Mouse (Mus musculus) thymus, adult 2 months (tissue): ENCODE measurements at regions not wholly inside any gene's neighbourhood (a gene's known extent, or its start where the extent isn't known, plus 50 kb on each side); places are given as distances from the start of the nearest gene placed in this dataset.

Experiments
- DNase-seq: peaks from one replicate; pipeline ENCODE4 v3.0.0; 2021
- H3K27ac ChIP-seq: fragments of 200-500 bp; 2 replicates; pipeline ENCODE4 v1.5.1; 2012; ENCODE audit warnings: low read length, control low read depth; ENCODE audit not compliant: control insufficient read depth, insufficient read depth
- H3K27me3 ChIP-seq: fragments of 200-500 bp; 2 replicates; pipeline ENCODE4 v1.6.1; 2012; ENCODE audit warnings: mild to moderate bottlenecking, low read length, moderate library complexity, mixed read lengths; ENCODE audit not compliant: control insufficient read depth, insufficient read depth
- H3K36me3 ChIP-seq: fragments of 200-500 bp; 2 replicates; pipeline ENCODE4 v1.6.1; 2012; ENCODE audit warnings: mild to moderate bottlenecking, low read length, moderate library complexity; ENCODE audit not compliant: control insufficient read depth, insufficient read depth
- H3K4me1 ChIP-seq: fragments of 200-500 bp; replicated peaks from 2 replicates; pipeline ENCODE4 v1.6.1; 2012; ENCODE audit warnings: low read length; ENCODE audit not compliant: control insufficient read depth, insufficient read depth
- H3K4me3 ChIP-seq: fragments of 200-500 bp; 2 replicates; pipeline ENCODE4 v1.5.1; 2012; ENCODE audit warnings: mild to moderate bottlenecking, low read length, control low read depth, moderate library complexity; ENCODE audit not compliant: control insufficient read depth, insufficient read depth
- CTCF ChIP-seq: fragments of 200-500 bp; IDR thresholded peaks from 2 replicates; pipeline ENCODE4 v1.5.1; 2012; ENCODE audit warnings: mild to moderate bottlenecking, control low read depth, low read length, moderate library complexity, borderline replicate concordance; ENCODE audit not compliant: control insufficient read depth, poor library complexity, insufficient read depth; ENCODE audit errors: extremely low read depth
- POLR2A ChIP-seq: fragments of 200-500 bp; IDR thresholded peaks from 2 replicates; pipeline ENCODE4 v1.6.1; 2012; ENCODE audit warnings: mild to moderate bottlenecking, low read length, control low read depth, moderate library complexity; ENCODE audit not compliant: control insufficient read depth, poor library complexity, insufficient read depth; ENCODE audit errors: extremely low read depth
- WGBS: fragments of 180-500 bp; shearing (Covaris S2); methylation state at CpG from one replicate; pipeline ENCODE4 v1.1.7; 2018; 5-methylcytosine and 5-hydroxymethylcytosine counted together

GRCm38 (mm10) chr10:99615371-99615770, 144.1 kb downstream of the Csl start:
- no peak for DNase-seq
- Histone ChIP-seq H3K4me3 (no peak overlapping the region), H3K4me1 (no peaks in the 10 kb centered on the region), H3K27ac (no peak overlapping the region), H3K27me3 (no peaks in the 10 kb centered on the region), H3K36me3 (no peaks in the 10 kb centered on the region)
- TF ChIP-seq CTCF (no peak), POLR2A (no peak)
- WGBS, result 90% methylated on average over 8 of the region's 8 CpGs

- H3K36me3 ChIP-seq, result no peaks in the 10 kb centered on the region
- no peaks in the 10 kb centered on the region for H3K27me3 ChIP-seq
- no peak overlapping the region for H3K27ac ChIP-seq
- no peak overlapping the region for H3K4me3 ChIP-seq
- WGBS, result 8% methylated on average over 6 of the region's 6 CpGs
- TF ChIP-seq POLR2A (no peak), CTCF (peak; percentile 30; the same call in 1 of the 2 replicates)
- no peaks in the 10 kb centered on the region for H3K4me1 ChIP-seq
- peak; percentile 88 for DNase-seq
These were observed 143.7 kb downstream of the Csl start for GRCm38 (mm10) chr10:99615779-99616178.

GRCm38 (mm10) chr10:99617623-99618022, 141.8 kb downstream of the Csl start:
- Histone ChIP-seq H3K4me3 (no peak overlapping the region), H3K36me3 (no peaks in the 10 kb centered on the region), H3K27ac (no peak overlapping the region), H3K4me1 (no peaks in the 10 kb centered on the region), H3K27me3 (no peaks in the 10 kb centered on the region)
- 87% methylated on average over 3 of the region's 3 CpGs for WGBS
- TF ChIP-seq CTCF, result no peak
- no peak for TF ChIP-seq POLR2A
- DNase-seq, result no peak

GRCm38 (mm10) chr10:99619421-99620151, 139.9 kb downstream of the Csl start:
- no peak overlapping the region for H3K4me3 ChIP-seq
- peak; percentile 54 for DNase-seq
- WGBS, result 50% methylated on average over 18 of the region's 18 CpGs

GRCm38 (mm10) chr10:99620489-99620888, 139.0 kb downstream of the Csl start:
- no peaks in the 10 kb centered on the region for H3K36me3 ChIP-seq
- no peaks in the 10 kb centered on the region for H3K4me1 ChIP-seq
- H3K27ac ChIP-seq, result no peak overlapping the region
- WGBS, result 46% methylated on average over 7 of the region's 7 CpGs
- TF ChIP-seq CTCF (no peak), POLR2A (no peak)
- H3K27me3 ChIP-seq, result no peaks in the 10 kb centered on the region
- no peak overlapping the region for H3K4me3 ChIP-seq
- DNase-seq, result no peak

More at GRCm38 (mm10) chr10:99619421-99620151, 139.9 kb downstream of the Csl start:
- TF ChIP-seq POLR2A, result no peak
- TF ChIP-seq CTCF, result no peak
- H3K4me1 ChIP-seq, result no peaks in the 10 kb centered on the region
- no peaks in the 10 kb centered on the region for H3K27me3 ChIP-seq
- H3K27ac ChIP-seq, result no peak overlapping the region
- no peaks in the 10 kb centered on the region for H3K36me3 ChIP-seq

- no peak for DNase-seq
- Histone ChIP-seq H3K27ac (no peak overlapping the region), H3K36me3 (no peaks in the 10 kb centered on the region), H3K27me3 (no peaks in the 10 kb centered on the region), H3K4me1 (no peaks in the 10 kb centered on the region), H3K4me3 (no peak overlapping the region)
- no peak for TF ChIP-seq CTCF
- no peak for TF ChIP-seq POLR2A
- WGBS, result 78% methylated on average over 6 of the region's 6 CpGs
These were observed 132.1 kb downstream of the Csl start for GRCm38 (mm10) chr10:99627355-99627754.
